Mouse (Mus musculus) common myeloid progenitor, adult 5-6 weeks (primary cell): Measurements from ENCODE around the gene Polg2. TPM values are rescaled to one million over a fixed set of nuclear protein-coding genes. Genes with fewer than 3 reads are reported as not detected.
"Not testable (repeated sequence)": the region's sequence is repeated elsewhere in the genome, so short reads cannot be mapped to it uniquely, and the experiment has no call there.

Experiments used
- ATAC-seq: replicated peaks from 2 replicates; pipeline ENCODE4 v1.8.0; 2016; ENCODE audit warnings: low read depth, mild to moderate bottlenecking, moderate TSS enrichment, inconsistent platforms; ENCODE audit not compliant: poor library complexity, severe bottlenecking
- total RNA-seq: library from RNA; stranded (forward); fragments of 200-1000, 187-1606 nt; gene quantifications from 2 replicates; pipeline ENCODE4 v1.2.3, GENCODE M21; 2017

The Polg2 gene
- total RNA-seq, 1 experiment from 2014 or later, result 12.6 TPM

DNA sequence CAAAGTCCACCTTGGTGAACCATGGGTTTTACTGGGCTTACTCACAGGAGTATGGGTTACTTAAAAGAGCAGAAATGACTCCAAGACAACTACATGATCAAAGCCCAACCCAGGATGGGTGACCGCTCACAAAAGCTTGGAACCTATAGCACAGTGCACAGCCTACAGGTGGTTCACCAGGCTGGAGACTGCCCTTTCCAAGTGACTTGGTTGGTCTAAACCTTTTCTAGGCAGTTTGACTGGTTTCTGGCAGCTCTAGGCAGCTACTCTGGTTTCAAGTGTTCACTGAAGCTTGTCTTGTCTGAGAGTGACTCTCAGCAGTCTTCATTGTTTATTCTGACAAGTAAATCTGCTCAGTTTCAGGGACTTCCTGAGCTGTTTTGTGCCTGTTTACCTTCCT is 49.7 kb downstream of the Polg2 start:
- ATAC-seq, result no peak

DNA sequence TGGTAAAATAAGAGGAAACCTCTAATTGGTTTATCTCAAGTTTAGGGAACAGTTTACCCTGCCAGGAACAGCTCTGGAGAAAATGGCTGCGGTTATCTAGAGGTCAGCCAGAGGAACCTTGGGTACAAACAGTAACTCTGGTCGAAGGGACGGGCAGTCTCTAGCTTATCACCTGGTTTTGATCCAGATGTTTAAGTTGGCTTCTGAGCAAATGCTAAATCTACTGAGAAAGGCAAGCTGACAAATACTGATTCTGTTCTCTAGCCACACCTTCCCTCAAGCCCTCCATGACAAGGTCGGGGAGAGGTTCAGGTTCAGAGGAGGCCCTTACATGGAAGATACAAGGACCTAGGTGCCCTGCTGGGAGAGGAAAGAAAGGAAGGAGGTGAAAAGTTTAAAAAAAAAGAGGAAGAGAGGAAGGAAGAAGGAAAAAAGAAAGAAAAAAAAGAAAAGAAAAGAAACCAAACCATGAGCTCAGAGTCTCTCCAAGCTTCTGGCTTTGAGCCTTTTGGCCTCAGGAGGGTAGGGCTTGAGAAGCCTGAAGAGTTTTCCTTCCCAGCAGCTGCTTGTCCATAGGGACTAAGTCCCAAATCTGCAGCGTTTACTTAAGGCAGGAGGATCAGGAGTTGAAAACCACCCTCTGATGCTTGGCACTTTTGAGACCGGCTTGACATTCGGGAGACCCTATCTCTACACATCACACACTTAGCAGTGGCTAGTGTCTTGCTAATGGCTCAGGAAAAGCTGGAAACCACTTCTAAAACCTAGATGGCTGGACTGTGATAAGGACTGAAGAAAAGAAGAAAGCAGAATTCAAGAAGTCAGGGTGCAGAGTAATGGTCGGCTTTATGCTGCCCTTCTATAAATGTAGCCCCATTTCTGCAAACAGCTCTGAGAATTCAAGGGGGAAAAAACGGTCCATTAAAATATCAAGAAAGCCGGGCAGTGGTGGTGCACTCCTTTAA is 50.7 kb downstream of the Polg2 start:
- ATAC-seq, result 0 out of 2 replicates have a peak, but pooled peaks have one; percentile 28

DNA sequence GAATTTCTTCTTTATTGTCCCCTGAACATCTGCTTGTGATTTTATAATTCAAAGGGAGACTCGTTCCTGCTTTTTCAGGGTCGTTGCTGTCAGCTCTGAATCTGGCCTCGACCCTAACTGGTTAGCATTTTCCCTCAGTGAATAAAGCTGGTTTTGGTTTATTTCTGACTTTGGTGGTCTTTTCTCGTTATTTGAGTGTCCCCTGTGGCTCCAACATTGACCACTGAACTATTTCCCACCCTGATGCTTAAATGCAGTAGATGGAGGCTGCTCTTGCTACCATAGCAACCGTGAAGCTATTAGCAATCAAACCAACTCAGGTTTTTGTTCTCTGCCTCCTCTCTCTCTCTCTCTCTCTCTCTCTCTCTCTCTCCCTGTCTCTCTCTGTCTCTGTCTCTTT is 51.4 kb downstream of the Polg2 start:
- ATAC-seq, result no peak

DNA sequence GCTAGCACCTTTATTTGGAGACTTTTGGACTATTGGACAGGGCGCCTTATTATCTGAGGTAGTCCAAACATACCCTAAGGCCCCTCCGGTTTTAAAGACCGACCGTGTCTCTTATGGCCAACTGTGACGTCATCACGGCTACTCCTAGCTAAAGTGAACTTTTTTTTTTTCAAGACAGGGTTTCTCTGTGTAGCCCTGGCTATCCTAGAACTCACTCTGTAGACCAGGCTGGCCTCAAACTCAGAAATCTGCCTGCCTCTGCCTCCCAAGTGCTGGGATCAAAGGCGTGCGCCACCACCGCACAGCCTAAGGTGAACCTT is 54.5 kb downstream of the Polg2 start:
- not testable (repeated sequence) for ATAC-seq

DNA sequence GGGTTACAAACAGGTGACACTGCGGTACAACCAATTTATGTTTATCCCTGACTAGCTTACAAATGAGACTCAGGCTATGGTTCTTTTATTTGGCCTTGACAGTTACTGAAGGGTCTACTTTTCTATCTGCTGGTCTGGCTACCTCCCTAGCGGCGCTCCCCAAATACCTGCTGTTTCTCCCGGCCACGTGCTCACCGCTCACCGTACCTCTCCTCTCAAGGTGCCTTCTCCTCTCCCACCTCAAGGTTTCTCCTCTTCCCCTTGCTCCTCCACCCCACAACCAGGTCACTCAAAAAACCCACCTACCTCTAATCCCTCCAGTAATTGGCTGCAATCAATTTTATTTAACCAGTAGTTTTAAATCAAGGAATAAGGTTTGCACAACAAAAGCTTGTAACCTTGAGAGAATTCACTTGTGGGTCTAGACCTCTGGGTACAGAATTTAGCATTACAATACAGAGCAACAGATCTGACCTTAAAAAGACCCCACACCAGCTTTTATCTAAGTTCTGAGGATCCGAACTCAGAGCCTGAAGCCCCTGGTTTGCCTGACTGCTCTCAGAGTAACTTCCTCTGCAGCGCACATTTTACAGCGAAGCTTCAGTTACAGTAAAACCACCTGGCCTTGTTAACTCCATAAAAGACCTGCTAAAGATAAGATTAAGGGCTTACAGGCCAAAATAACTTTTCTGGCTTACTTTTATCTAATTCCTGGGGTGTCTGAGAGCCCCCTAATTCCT is 55.0 kb downstream of the Polg2 start:
- no peak for ATAC-seq

- no peak for ATAC-seq
Observed at GRCm38 (mm10) chr11:106723611-106724125, 55.7 kb downstream of the Polg2 start.

DNA sequence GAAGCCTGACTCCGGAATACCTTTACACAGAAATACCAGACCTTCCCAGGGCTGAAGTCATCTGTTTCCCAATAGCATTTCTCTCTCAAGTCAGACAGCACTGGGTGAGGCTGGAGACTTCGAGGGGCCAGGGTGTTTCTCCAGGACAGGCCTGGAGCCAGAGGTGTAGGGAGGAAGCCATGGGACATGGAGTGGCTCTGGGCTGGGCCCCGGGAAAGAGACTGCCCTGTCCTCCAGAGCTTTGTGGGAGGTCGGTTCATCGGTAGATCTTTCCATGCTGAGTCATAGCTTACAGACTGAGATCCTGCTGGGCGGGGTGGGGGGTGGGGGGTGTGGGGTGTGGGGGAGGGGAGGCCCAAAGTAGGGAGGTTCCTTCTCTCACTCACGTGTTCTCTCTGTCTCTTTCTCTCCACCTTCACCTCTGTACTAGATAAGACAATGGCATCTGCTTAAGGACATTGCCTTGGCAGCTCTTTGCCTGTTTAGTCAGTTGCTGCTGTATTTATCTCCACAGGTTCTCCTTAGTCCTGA is 56.4 kb downstream of the Polg2 start:
- peak; percentile 75 for ATAC-seq

DNA sequence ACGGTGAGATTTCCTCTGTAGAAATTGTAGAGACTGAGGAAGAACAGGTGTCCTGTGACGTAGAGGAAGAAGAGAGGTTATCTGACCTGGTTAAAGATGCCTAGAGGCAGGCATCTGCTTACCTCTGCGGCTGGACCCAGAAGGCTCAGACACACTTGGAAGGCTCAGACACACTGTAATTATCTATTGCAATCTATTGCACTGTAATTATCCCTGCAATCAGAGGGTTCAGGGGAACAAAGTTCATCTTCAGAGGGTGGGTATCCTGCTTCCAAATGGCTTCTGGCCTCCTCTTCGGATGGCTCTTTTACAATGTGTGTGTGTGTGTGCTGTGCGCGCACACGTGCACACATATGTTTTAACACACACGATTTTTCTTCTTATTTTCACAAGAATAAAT is 59.0 kb downstream of the Polg2 start:
- ATAC-seq, result no peak

Other genes starting within 250 kb of the Polg2 start
- gene Tex2, start 166.1 kb downstream of the Polg2 start, total RNA-seq, result 44.1 and 54.8 TPM in 2 replicates
- gene Pecam1, start 28.9 kb downstream of the Polg2 start, total RNA-seq, result 42.0 and 56.8 TPM in 2 replicates
- 54.7 and 67.1 TPM in 2 replicates for gene Milr1, start 28.3 kb downstream of the Polg2 start, total RNA-seq
- gene Ddx5, start 9.6 kb upstream of the Polg2 start, total RNA-seq, result 1,468 and 1,558 TPM in 2 replicates
- 17.6 and 17.7 TPM in 2 replicates for gene Cep95, start 9.7 kb upstream of the Polg2 start, total RNA-seq
- 26.2 and 30.2 TPM in 2 replicates for gene Smurf2, start 141.2 kb upstream of the Polg2 start, total RNA-seq
- gene Kpna2, start 220.0 kb upstream of the Polg2 start, total RNA-seq, result 199 and 201 TPM in 2 replicates
- 2.1 TPM in 1 of 2 replicates, not detected in the other for gene 1810010H24Rik, start 246.1 kb upstream of the Polg2 start, total RNA-seq